Mouse (Mus musculus) adrenal gland, postnatal 36 days (tissue): ENCODE data around the gene Cpt1c. TPM values are rescaled to one million over a fixed set of nuclear protein-coding genes. Genes with fewer than 3 reads are reported as not detected.

Source experiments
- DNase-seq, 2 experiments: peaks; one replicate each; pipeline ENCODE4 v3.0.0; 2021; ENCODE audit warnings: mixed read lengths in 1 of 2
- total RNA-seq, 2 experiments: library from RNA; stranded (reverse); gene quantifications; 2 replicates each; pipeline ENCODE4 v1.2.3; 2021

Cpt1c gene
- total RNA-seq, 2 experiments from 2014 or later, result 8.6 to 10.7 TPM

GRCm38 (mm10) chr7:44999753-45000152 lies 25.1 kb upstream of the Cpt1c start:
- no peak for DNase-seq

- peak; percentile 82 to 85 for DNase-seq
Observed at GRCm38 (mm10) chr7:44998501-44998955, 23.9 kb upstream of the Cpt1c start, which contains the start of gene Bcl2l12. Gene Bcl2l12 (minus strand): TSS chr7:44998712.

- no peak for DNase-seq
Observed at GRCm38 (mm10) chr7:44997940-44998428, 23.3 kb upstream of the Cpt1c start.

GRCm38 (mm10) chr7:44997231-44997939 lies 22.7 kb upstream of the Cpt1c start, which contains the start of gene Irf3:
Gene Irf3 (plus strand): TSS chr7:44997648.
- peak; percentile 96 for DNase-seq

- DNase-seq, result no peak
Observed at GRCm38 (mm10) chr7:44996672-44997071, 22.0 kb upstream of the Cpt1c start.

- no peak for DNase-seq
Observed at GRCm38 (mm10) chr7:44986879-44987718, 12.4 kb upstream of the Cpt1c start.

- DNase-seq, result peak; percentile 95 to 97
Observed at GRCm38 (mm10) chr7:44986192-44986878, 11.7 kb upstream of the Cpt1c start, which contains the start of gene Prmt1. Gene Prmt1 (minus strand): TSS chr7:44986568.

- peak; percentile 74 to 79 for DNase-seq
Observed at GRCm38 (mm10) chr7:44985595-44986191, 11.0 kb upstream of the Cpt1c start.

GRCm38 (mm10) chr7:44984833-44985164 lies 10.1 kb upstream of the Cpt1c start:
- no peak for DNase-seq

- no peak for DNase-seq
Observed at GRCm38 (mm10) chr7:44983944-44984832, 9.5 kb upstream of the Cpt1c start.

- peak; percentile 91 to 93 for DNase-seq
Observed at GRCm38 (mm10) chr7:44983085-44983484, 8.4 kb upstream of the Cpt1c start.

GRCm38 (mm10) chr7:44981539-44981938 lies 6.9 kb upstream of the Cpt1c start:
- no peak for DNase-seq

- DNase-seq, result no peak
Observed at GRCm38 (mm10) chr7:44978300-44978699, 3.6 kb upstream of the Cpt1c start.

GRCm38 (mm10) chr7:44975117-44975419 lies 417 bp upstream of the Cpt1c start:
- DNase-seq, result no peak

GRCm38 (mm10) chr7:44973415-44974130 lies 1.1 kb downstream of the Cpt1c start:
- no peak for DNase-seq

- no peak for DNase-seq
Observed at GRCm38 (mm10) chr7:44971142-44971541, 3.5 kb downstream of the Cpt1c start.

GRCm38 (mm10) chr7:44970231-44970691 lies 4.4 kb downstream of the Cpt1c start:
- peak; percentile 83 to 88 for DNase-seq

- no peak for DNase-seq
Observed at GRCm38 (mm10) chr7:44966638-44967037, 8.0 kb downstream of the Cpt1c start.

GRCm38 (mm10) chr7:44965975-44966374 lies 8.7 kb downstream of the Cpt1c start:
- no peak for DNase-seq

GRCm38 (mm10) chr7:44964990-44965389 lies 9.7 kb downstream of the Cpt1c start:
- no peak for DNase-seq
